Mouse (Mus musculus): ENCODE measurements around the gene Btnl4.

- no peak for TF ChIP-seq MYOD1 (IDR thresholded peaks at IDR 0.05; ENCODE audit: control insufficient read depth, insufficient read length, low read depth)
- TF ChIP-seq CTCF (IDR thresholded peaks at IDR 0.05; ENCODE audit: control insufficient read depth, insufficient read depth, insufficient read length), result no peak
- TF ChIP-seq CEBPB (IDR thresholded peaks at IDR 0.05; ENCODE audit: low read depth), result no peak
- no peak for TF ChIP-seq MAX (IDR thresholded peaks at IDR 0.05)
Measured at GRCm38 (mm10) chr17:34457668-34458067, 19.4 kb downstream of the Btnl4 start.

Data from C2C12 (cell line).